Mouse (Mus musculus): ENCODE measurements around the gene Nck1. TPM values are rescaled to one million over a fixed set of nuclear protein-coding genes. Genes with fewer than 3 reads are reported as not detected.

Nck1 gene
- polyA plus RNA-seq, 1 experiment = 5.7 TPM

- 66% methylated on average over 2 of the region's 2 CpGs for WGBS
- H3K4me3 ChIP-seq (ENCODE audit: insufficient read depth, low read depth, low read length) = no peak overlapping the region
- H3K36me3 ChIP-seq (ENCODE audit: control insufficient read depth, insufficient read depth, low read length) = no peaks in the 10 kb centered on the region
- no peak overlapping the region for H3K27ac ChIP-seq (ENCODE audit: insufficient read depth, low read depth, low read length)
- no peaks in the 10 kb centered on the region for H3K27me3 ChIP-seq (replicated peaks; ENCODE audit: control insufficient read depth, insufficient read depth, low read length)
- peaks cover 7% of the 10 kb centered on the region; the same call in 1 of the 2 replicates for H3K4me1 ChIP-seq (ENCODE audit: control insufficient read depth, insufficient read depth, low read length)
- no peak for TF ChIP-seq CTCF (conservative IDR thresholded peaks at IDR 0.05; ENCODE audit: insufficient read depth, insufficient read length, low read depth, low read length)
- no peak for TF ChIP-seq POLR2A (IDR thresholded peaks at IDR 0.05; ENCODE audit: low read depth, low read length)
- no peak for DNase-seq
Observed at GRCm38 (mm10) chr9:100463771-100464170, 82.2 kb downstream of the Nck1 start.

GRCm38 (mm10) chr9:100462098-100462497 is 83.8 kb downstream of the Nck1 start:
- 78% methylated on average over 4 of the region's 4 CpGs for WGBS
- Histone ChIP-seq H3K27ac (ENCODE audit: insufficient read depth, low read depth, low read length) (peak overlapping the region; percentile 13; the same call in 1 of the 2 replicates), H3K36me3 (ENCODE audit: control insufficient read depth, insufficient read depth, low read length) (no peaks in the 10 kb centered on the region), H3K4me3 (ENCODE audit: insufficient read depth, low read depth, low read length) (no peak overlapping the region), H3K4me1 (ENCODE audit: control insufficient read depth, insufficient read depth, low read length) (peaks cover 3% of the 10 kb centered on the region; the same call in 1 of the 2 replicates), H3K27me3 (replicated peaks; ENCODE audit: control insufficient read depth, insufficient read depth, low read length) (no peaks in the 10 kb centered on the region)
- no peak for TF ChIP-seq CTCF (conservative IDR thresholded peaks at IDR 0.05; ENCODE audit: insufficient read depth, insufficient read length, low read depth, low read length)
- TF ChIP-seq POLR2A (IDR thresholded peaks at IDR 0.05; ENCODE audit: low read depth, low read length) = no peak
- DNase-seq = no peak

GRCm38 (mm10) chr9:100461671-100462070 is 84.3 kb downstream of the Nck1 start:
- Histone ChIP-seq H3K36me3 (ENCODE audit: control insufficient read depth, insufficient read depth, low read length) (no peaks in the 10 kb centered on the region), H3K27ac (ENCODE audit: insufficient read depth, low read depth, low read length) (peak overlapping the region; percentile 13; the same call in 1 of the 2 replicates), H3K27me3 (replicated peaks; ENCODE audit: control insufficient read depth, insufficient read depth, low read length) (no peaks in the 10 kb centered on the region), H3K4me1 (ENCODE audit: control insufficient read depth, insufficient read depth, low read length) (peaks cover 3% of the 10 kb centered on the region; the same call in 1 of the 2 replicates), H3K4me3 (ENCODE audit: insufficient read depth, low read depth, low read length) (no peak overlapping the region)
- 35% methylated on average over 9 of the region's 9 CpGs for WGBS
- peak; percentile 87 for DNase-seq
- TF ChIP-seq CTCF (conservative IDR thresholded peaks at IDR 0.05; ENCODE audit: insufficient read depth, insufficient read length, low read depth, low read length) = no peak
- TF ChIP-seq POLR2A (IDR thresholded peaks at IDR 0.05; ENCODE audit: low read depth, low read length) = no peak

GRCm38 (mm10) chr9:100460203-100460602 is 85.7 kb downstream of the Nck1 start:
- no peak for DNase-seq
- peaks cover 3% of the 10 kb centered on the region; the same call in 1 of the 2 replicates for H3K4me1 ChIP-seq (ENCODE audit: control insufficient read depth, insufficient read depth, low read length)
- no peak overlapping the region for H3K27ac ChIP-seq (ENCODE audit: insufficient read depth, low read depth, low read length)
- no peaks in the 10 kb centered on the region for H3K27me3 ChIP-seq (replicated peaks; ENCODE audit: control insufficient read depth, insufficient read depth, low read length)
- WGBS = 88% methylated on average over 9 of the region's 9 CpGs
- H3K36me3 ChIP-seq (ENCODE audit: control insufficient read depth, insufficient read depth, low read length) = no peaks in the 10 kb centered on the region
- no peak for TF ChIP-seq CTCF (conservative IDR thresholded peaks at IDR 0.05; ENCODE audit: insufficient read depth, insufficient read length, low read depth, low read length)
- no peak for TF ChIP-seq POLR2A (IDR thresholded peaks at IDR 0.05; ENCODE audit: low read depth, low read length)
- H3K4me3 ChIP-seq (ENCODE audit: insufficient read depth, low read depth, low read length) = no peak overlapping the region

- TF ChIP-seq POLR2A (IDR thresholded peaks at IDR 0.05; ENCODE audit: low read depth, low read length) (no peak), CTCF (conservative IDR thresholded peaks at IDR 0.05; ENCODE audit: insufficient read depth, insufficient read length, low read depth, low read length) (no peak)
- no peaks in the 10 kb centered on the region for H3K36me3 ChIP-seq (ENCODE audit: control insufficient read depth, insufficient read depth, low read length)
- no peak overlapping the region for H3K27ac ChIP-seq (ENCODE audit: insufficient read depth, low read depth, low read length)
- no peak for DNase-seq
- H3K4me3 ChIP-seq (ENCODE audit: insufficient read depth, low read depth, low read length) = no peak overlapping the region
- peaks cover 5% of the 10 kb centered on the region; the same call in 1 of the 2 replicates for H3K4me1 ChIP-seq (ENCODE audit: control insufficient read depth, insufficient read depth, low read length)
- no peaks in the 10 kb centered on the region for H3K27me3 ChIP-seq (replicated peaks; ENCODE audit: control insufficient read depth, insufficient read depth, low read length)
- WGBS = 69% methylated on average over 17 of the region's 17 CpGs
Observed at GRCm38 (mm10) chr9:100457971-100458681, 87.8 kb downstream of the Nck1 start.

- H3K4me1 ChIP-seq (ENCODE audit: control insufficient read depth, insufficient read depth, low read length) = peaks cover 2% of the 10 kb centered on the region; the same call in 1 of the 2 replicates
- no peak for TF ChIP-seq CTCF (conservative IDR thresholded peaks at IDR 0.05; ENCODE audit: insufficient read depth, insufficient read length, low read depth, low read length)
- TF ChIP-seq POLR2A (IDR thresholded peaks at IDR 0.05; ENCODE audit: low read depth, low read length) = no peak
- peak overlapping the region; percentile 48 for H3K4me3 ChIP-seq (ENCODE audit: insufficient read depth, low read depth, low read length)
- H3K36me3 ChIP-seq (ENCODE audit: control insufficient read depth, insufficient read depth, low read length) = no peaks in the 10 kb centered on the region
- H3K27me3 ChIP-seq (replicated peaks; ENCODE audit: control insufficient read depth, insufficient read depth, low read length) = no peaks in the 10 kb centered on the region
- WGBS = 18% methylated on average over 9 of the region's 9 CpGs
- no peak for DNase-seq
- H3K27ac ChIP-seq (ENCODE audit: insufficient read depth, low read depth, low read length) = no peak overlapping the region
Observed at GRCm38 (mm10) chr9:100454664-100454993, 91.3 kb downstream of the Nck1 start.

GRCm38 (mm10) chr9:100453944-100454663 is 91.8 kb downstream of the Nck1 start:
- DNase-seq = peak; percentile 82
- WGBS = 4% methylated on average over 25 of the region's 25 CpGs
- H3K4me1 ChIP-seq (ENCODE audit: control insufficient read depth, insufficient read depth, low read length) = peaks cover 2% of the 10 kb centered on the region; the same call in 1 of the 2 replicates

More at GRCm38 (mm10) chr9:100453944-100454663, 91.8 kb downstream of the Nck1 start:
- no peaks in the 10 kb centered on the region for H3K36me3 ChIP-seq (ENCODE audit: control insufficient read depth, insufficient read depth, low read length)
- peak; percentile 70 for TF ChIP-seq CTCF (conservative IDR thresholded peaks at IDR 0.05; ENCODE audit: insufficient read depth, insufficient read length, low read depth, low read length)
- no peak for TF ChIP-seq POLR2A (IDR thresholded peaks at IDR 0.05; ENCODE audit: low read depth, low read length)
- peak overlapping the region; percentile 48 for H3K4me3 ChIP-seq (ENCODE audit: insufficient read depth, low read depth, low read length)
- H3K27ac ChIP-seq (ENCODE audit: insufficient read depth, low read depth, low read length) = no peak overlapping the region
- no peaks in the 10 kb centered on the region for H3K27me3 ChIP-seq (replicated peaks; ENCODE audit: control insufficient read depth, insufficient read depth, low read length)

Data from kidney, adult 2 months (tissue).